Mouse (Mus musculus): ENCODE results near the gene Banf1. TPM values are rescaled to one million over a fixed set of nuclear protein-coding genes. Genes with fewer than 3 reads are reported as not detected.

The Banf1 gene
- polyA plus RNA-seq, 1 experiment from 2014 or later = 231 TPM

Other genes with a start within 250 kb of the Banf1 start
- gene Klc2, start 248.6 kb downstream of the Banf1 start, polyA plus RNA-seq (2015; fragmentation: Nextera tagmentation; extraction: Ambion mirVana) = 1.7 and 2.7 TPM in 2 replicates
- 8.6 TPM in 2 replicates for gene Pacs1, start 94.0 kb downstream of the Banf1 start, polyA plus RNA-seq (2015; fragmentation: Nextera tagmentation; extraction: Ambion mirVana)
- 113 and 114 TPM in 2 replicates for gene Sf3b2, start 71.7 kb downstream of the Banf1 start, polyA plus RNA-seq (2015; fragmentation: Nextera tagmentation; extraction: Ambion mirVana)
- 0.06 and 0.09 TPM in 2 replicates for gene Gal3st3, start 68.8 kb downstream of the Banf1 start, polyA plus RNA-seq (2015; fragmentation: Nextera tagmentation; extraction: Ambion mirVana)
- not detected in 2 replicates for gene Catsper1, start 31.4 kb downstream of the Banf1 start, polyA plus RNA-seq (2015; fragmentation: Nextera tagmentation; extraction: Ambion mirVana)
- not detected in 2 replicates for gene Cst6, start 17.6 kb downstream of the Banf1 start, polyA plus RNA-seq (2015; fragmentation: Nextera tagmentation; extraction: Ambion mirVana)
- 26.0 and 26.5 TPM in 2 replicates for gene Eif1ad, start 427 bp downstream of the Banf1 start, polyA plus RNA-seq (2015; fragmentation: Nextera tagmentation; extraction: Ambion mirVana)
- 26.5 and 31.5 TPM in 2 replicates for gene Sart1, start 21.5 kb upstream of the Banf1 start, polyA plus RNA-seq (2015; fragmentation: Nextera tagmentation; extraction: Ambion mirVana)
- gene Tsga10ip, start 35.4 kb upstream of the Banf1 start, polyA plus RNA-seq (2015; fragmentation: Nextera tagmentation; extraction: Ambion mirVana) = 0.46 TPM in 1 of 2 replicates, not detected in the other
- gene Drap1, start 57.8 kb upstream of the Banf1 start, polyA plus RNA-seq (2015; fragmentation: Nextera tagmentation; extraction: Ambion mirVana) = 61.1 and 64.6 TPM in 2 replicates
- gene AI837181, start 58.0 kb upstream of the Banf1 start, polyA plus RNA-seq (2015; fragmentation: Nextera tagmentation; extraction: Ambion mirVana) = 17.6 and 19.8 TPM in 2 replicates
- not detected in 2 replicates for gene Fosl1, start 80.4 kb upstream of the Banf1 start, polyA plus RNA-seq (2015; fragmentation: Nextera tagmentation; extraction: Ambion mirVana)
- gene Ccdc85b, start 90.7 kb upstream of the Banf1 start, polyA plus RNA-seq (2015; fragmentation: Nextera tagmentation; extraction: Ambion mirVana) = 1.6 TPM in 2 replicates
- gene Fibp, start 93.4 kb upstream of the Banf1 start, polyA plus RNA-seq (2015; fragmentation: Nextera tagmentation; extraction: Ambion mirVana) = 25.3 and 28.6 TPM in 2 replicates
- gene Ctsw, start 101.3 kb upstream of the Banf1 start, polyA plus RNA-seq (2015; fragmentation: Nextera tagmentation; extraction: Ambion mirVana) = 0.53 and 0.54 TPM in 2 replicates
- 16.0 and 17.5 TPM in 2 replicates for gene Efemp2, start 106.8 kb upstream of the Banf1 start, polyA plus RNA-seq (2015; fragmentation: Nextera tagmentation; extraction: Ambion mirVana)
- gene Mus81, start 121.2 kb upstream of the Banf1 start, polyA plus RNA-seq (2015; fragmentation: Nextera tagmentation; extraction: Ambion mirVana) = 14.0 and 16.4 TPM in 2 replicates
- gene Cfl1, start 123.3 kb upstream of the Banf1 start, polyA plus RNA-seq (2015; fragmentation: Nextera tagmentation; extraction: Ambion mirVana) = 992 and 1,073 TPM in 2 replicates
- 0.12 TPM in 1 of 2 replicates, not detected in the other for gene 1700020D05Rik, start 136.6 kb upstream of the Banf1 start, polyA plus RNA-seq (2015; fragmentation: Nextera tagmentation; extraction: Ambion mirVana)
- gene Snx32, start 143.4 kb upstream of the Banf1 start, polyA plus RNA-seq (2015; fragmentation: Nextera tagmentation; extraction: Ambion mirVana) = 6.8 and 7.0 TPM in 2 replicates
- gene Ovol1, start 193.5 kb upstream of the Banf1 start, polyA plus RNA-seq (2015; fragmentation: Nextera tagmentation; extraction: Ambion mirVana) = 0.05 TPM in 1 of 2 replicates, not detected in the other
- gene Ap5b1, start 200.9 kb upstream of the Banf1 start, polyA plus RNA-seq (2015; fragmentation: Nextera tagmentation; extraction: Ambion mirVana) = 3.6 and 4.0 TPM in 2 replicates
- 100 and 122 TPM in 2 replicates for gene Rnaseh2c, start 234.7 kb upstream of the Banf1 start, polyA plus RNA-seq (2015; fragmentation: Nextera tagmentation; extraction: Ambion mirVana)
- gene Kat5, start 243.1 kb upstream of the Banf1 start, polyA plus RNA-seq (2015; fragmentation: Nextera tagmentation; extraction: Ambion mirVana) = 16.2 and 17.4 TPM in 2 replicates

Data from liver, embryonic 15.5 days (tissue).